Comparison of ENCODE assay signal across 11 mouse cellular contexts in genomic region chr15:85674191-85674984, GRCm38 (mm10).
DNase-seq lines count a peak whose midpoint lies in the region; ATAC-seq and TF ChIP-seq lines count a peak whose summit lies in the region.
"Had no signal": no experiment of that assay in that cellular context is flagged by ENCODE, and none has a peak within 500 bp of the region (broad histone marks: within the 10 kb centered on the region; RNA-seq: fewer than 3 reads in every experiment).

No protein-coding gene starts in this region.

- WGBS in midbrain, embryonic 13.5 days, result 82% methylated on average over 9 of the region's 9 CpGs
- WGBS in midbrain, embryonic 11.5 days, result 84% methylated on average over 9 of the region's 9 CpGs
- WGBS in intestine, postnatal 0 days, result 86% methylated on average over 9 of the region's 9 CpGs
- 85% methylated on average over 9 of the region's 9 CpGs for WGBS in stomach, embryonic 15.5 days

- peaks cover 68% of the 10 kb centered on the region for H3K4me1 ChIP-seq in midbrain, embryonic 13.5 days (replicated peaks)
- peaks cover 13% of the 10 kb centered on the region for H3K4me1 ChIP-seq in midbrain, embryonic 11.5 days (ENCODE audit: control insufficient read depth, insufficient read depth, low read length)
- H3K4me1 ChIP-seq in intestine, postnatal 0 days (replicated peaks; ENCODE audit: control insufficient read depth, insufficient read depth, low read length), result no peaks in the 10 kb centered on the region
- H3K4me1 ChIP-seq in stomach, embryonic 15.5 days, result peaks cover 28% of the 10 kb centered on the region

- no peak for ATAC-seq in midbrain, embryonic 13.5 days
- no peak for ATAC-seq in midbrain, embryonic 11.5 days (ENCODE audit: low FRiP score)
- no peak for ATAC-seq in intestine, postnatal 0 days
- no peak for ATAC-seq in stomach, embryonic 15.5 days (ENCODE audit: insufficient read depth, low FRiP score, low read depth)

- peak; percentile 43 to 54 for DNase-seq in heart, adult 18-20 months
- DNase-seq in heart, adult 8-10 months (ENCODE audit: low spot score), result no peak
- DNase-seq in midbrain, embryonic 11.5 days (ENCODE audit: low spot score, missing footprints), result no peak
- DNase-seq in spleen, postnatal 36 days (ENCODE audit: low spot score in 2 of 2), result no peak
- no peak for DNase-seq in thymus, postnatal 25 days
- DNase-seq: cerebellum, adult 8-10 months; thymus, adult 2 months had no signal

- H3K36me3 ChIP-seq in midbrain, embryonic 13.5 days, result no peaks in the 10 kb centered on the region; the same call in 1 of the 2 replicates
- H3K36me3 ChIP-seq in midbrain, embryonic 11.5 days (ENCODE audit: control insufficient read depth, insufficient read depth, low read length), result no peaks in the 10 kb centered on the region
- no peaks in the 10 kb centered on the region; the same call in 1 of the 2 replicates for H3K36me3 ChIP-seq in intestine, postnatal 0 days (ENCODE audit: control insufficient read depth, insufficient read depth)
- H3K36me3 ChIP-seq in stomach, embryonic 15.5 days, result 0 out of 2 replicates have a peak, but pooled peaks cover 6% of the 10 kb centered on the region

- H3K9ac ChIP-seq in midbrain, embryonic 13.5 days (replicated peaks), result peak overlapping the region; percentile 56
- H3K9ac ChIP-seq in midbrain, embryonic 11.5 days (ENCODE audit: low read length), result no peak overlapping the region
- H3K9ac ChIP-seq in intestine, postnatal 0 days (ENCODE audit: low read depth, low read length), result peak overlapping the region; percentile 3; the same call in 1 of the 2 replicates
- no peak overlapping the region for H3K9ac ChIP-seq in stomach, embryonic 15.5 days

- H3K27me3 ChIP-seq in midbrain, embryonic 13.5 days, result peaks cover 87% of the 10 kb centered on the region
- H3K27me3 ChIP-seq in midbrain, embryonic 11.5 days (ENCODE audit: control insufficient read depth, insufficient read depth, low read length), result peaks cover 95% of the 10 kb centered on the region
- peaks cover 35% of the 10 kb centered on the region for H3K27me3 ChIP-seq in intestine, postnatal 0 days (replicated peaks; ENCODE audit: control insufficient read depth, insufficient read depth, low read length)
- no peaks in the 10 kb centered on the region for H3K27me3 ChIP-seq in stomach, embryonic 15.5 days (replicated peaks)

- no peak for TF ChIP-seq CTCF in intestine, postnatal 0 days (IDR thresholded peaks at IDR 0.05; ENCODE audit: low read depth)

- H3K4me2 ChIP-seq in midbrain, embryonic 13.5 days (replicated peaks), result peak overlapping the region; percentile 74
- H3K4me2 ChIP-seq in midbrain, embryonic 11.5 days, result no peak overlapping the region
- H3K4me2 ChIP-seq in intestine, postnatal 0 days (replicated peaks; ENCODE audit: low read depth), result peak overlapping the region; percentile 91
- H3K4me2 ChIP-seq in stomach, embryonic 15.5 days, result peak overlapping the region; percentile 87

- peak overlapping the region; percentile 78 for H3K4me3 ChIP-seq in midbrain, embryonic 13.5 days (replicated peaks)
- no peak overlapping the region for H3K4me3 ChIP-seq in midbrain, embryonic 11.5 days (ENCODE audit: low read depth, low read length)
- H3K4me3 ChIP-seq in intestine, postnatal 0 days (ENCODE audit: low read depth, low read length), result peak overlapping the region; percentile 28
- 0 out of 2 replicates have a peak overlapping the region, but pooled peaks have one; percentile 14 for H3K4me3 ChIP-seq in stomach, embryonic 15.5 days (replicated peaks)
- H3K4me3 ChIP-seq: megakaryocyte, embryonic 14.5 days had no signal

- no peak overlapping the region for H3K27ac ChIP-seq in midbrain, embryonic 13.5 days
- H3K27ac ChIP-seq in midbrain, embryonic 11.5 days (ENCODE audit: low read depth, low read length), result no peak overlapping the region
- no peak overlapping the region for H3K27ac ChIP-seq in intestine, postnatal 0 days (ENCODE audit: low read depth, low read length)
- H3K27ac ChIP-seq in stomach, embryonic 15.5 days, result no peak overlapping the region

- no peaks in the 10 kb centered on the region for H3K9me3 ChIP-seq in midbrain, embryonic 13.5 days
- no peaks in the 10 kb centered on the region for H3K9me3 ChIP-seq in midbrain, embryonic 11.5 days (ENCODE audit: control insufficient read depth, low read length)
- no peaks in the 10 kb centered on the region for H3K9me3 ChIP-seq in intestine, postnatal 0 days (ENCODE audit: control insufficient read depth)
- no peaks in the 10 kb centered on the region for H3K9me3 ChIP-seq in stomach, embryonic 15.5 days
- H3K9me3 ChIP-seq: megakaryocyte, embryonic 14.5 days had no signal

Comparison
In these comparisons a context has a peak if more than half of its experiments do, and no peak if none do; other contexts are left out.
1. DNase-seq: peak in heart, adult 18-20 months (2 of 2); none in heart, adult 8-10 months (single experiment), midbrain, embryonic 11.5 days (single experiment), spleen, postnatal 36 days (0 of 2) and thymus, postnatal 25 days (single experiment).
2. H3K9ac ChIP-seq: peak in midbrain, embryonic 13.5 days (single experiment) and intestine, postnatal 0 days (single experiment); none in midbrain, embryonic 11.5 days (single experiment) and stomach, embryonic 15.5 days (single experiment).